Mouse (Mus musculus) induced T-regulatory cell, adult 2 months (primary cell): ENCODE results near the gene Mfsd6l.

Experiments used
- DNase-seq: peaks from one replicate; pipeline ENCODE4 v3.0.0-alpha.2; 2012; ENCODE audit warnings: low read depth

Gene Mfsd6l

DNA sequence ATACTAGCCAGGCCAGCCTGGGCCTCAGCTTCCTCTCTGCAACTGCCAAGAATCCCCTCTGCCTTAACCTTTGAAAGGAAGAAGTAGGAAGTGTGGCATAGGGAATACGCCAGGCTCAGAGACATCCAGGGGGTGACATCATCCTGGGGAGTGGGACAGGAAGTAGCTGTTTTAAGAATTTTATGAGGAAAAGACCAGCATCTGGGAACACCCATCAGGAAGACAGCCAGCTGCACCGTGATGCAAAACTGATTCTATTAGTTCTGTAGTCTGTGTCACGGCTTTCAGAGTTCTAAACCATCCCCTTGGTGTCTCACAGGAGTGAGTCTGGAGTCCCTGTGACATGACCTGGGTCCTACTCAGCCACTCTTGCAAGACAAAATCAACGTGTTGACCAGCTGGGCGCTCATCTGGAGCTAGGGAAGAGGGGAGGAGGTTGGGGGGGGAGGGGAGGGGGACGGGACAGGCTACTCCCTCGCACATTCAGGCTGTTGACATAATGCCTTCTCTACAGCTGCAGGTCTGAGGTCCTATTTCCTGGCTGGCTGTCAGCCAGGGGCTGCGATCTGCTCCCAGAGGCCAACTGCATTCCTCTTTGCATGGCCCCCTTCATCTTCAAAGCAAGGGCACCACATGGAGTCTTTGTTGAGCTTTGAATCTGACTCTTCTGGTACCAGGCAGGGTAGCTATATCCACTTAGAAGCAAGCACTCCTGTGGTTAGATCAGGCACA, 46.4 kb downstream of the Mfsd6l start:
- no peak for DNase-seq

DNA sequence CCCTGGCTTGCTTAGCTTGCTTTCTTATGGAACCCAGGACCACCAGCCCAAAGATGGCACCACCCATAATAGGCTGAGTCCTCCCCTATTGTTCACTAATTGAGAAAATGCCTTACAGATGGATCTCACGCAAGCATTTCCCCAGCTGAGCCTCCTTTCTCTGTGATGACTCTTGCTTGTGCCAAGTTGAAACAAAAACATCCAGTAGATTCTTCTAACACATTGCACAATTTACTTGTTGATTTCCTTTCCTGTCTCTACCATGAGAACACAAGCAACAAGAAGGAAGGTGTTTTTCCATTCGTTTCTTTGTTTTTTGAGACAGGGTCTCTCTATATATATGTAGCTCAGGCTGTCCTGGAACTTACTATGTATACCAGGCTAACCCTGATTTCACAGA, 51.1 kb downstream of the Mfsd6l start:
- DNase-seq, result no peak
